Mouse (Mus musculus): Measurements from ENCODE around the gene Manba. TPM values are rescaled to one million over a fixed set of nuclear protein-coding genes. Genes with fewer than 3 reads are reported as not detected.
A peak's percentile ranks its signal among the peaks of the same experiment; 100 is the strongest.
"Not testable (repeated sequence)": the region's sequence is repeated elsewhere in the genome, so short reads cannot be mapped to it uniquely, and the experiment has no call there.

Manba gene
- total and polyA plus RNA-seq, 2 experiments from 2014 or later: 7.0 to 10.7 TPM

GRCm38 (mm10) chr3:135485900-135486241 lies 460 bp downstream of the Manba start:
- Histone ChIP-seq H3K27ac (0 out of 2 replicates have a peak overlapping the region, but pooled peaks have one; percentile 16), H3K9ac (replicated peaks; ENCODE audit: low read length) (peak overlapping the region; percentile 61), H3K4me3 (ENCODE audit: low read length) (peak overlapping the region; percentile 55), H3K4me1 (ENCODE audit: insufficient read depth, low read length) (no peaks in the 10 kb centered on the region), H3K4me2 (ENCODE audit: low read depth, low read length) (peak overlapping the region; percentile 97), H3K27me3 (ENCODE audit: insufficient read depth, low read length) (no peaks in the 10 kb centered on the region), H3K9me3 (ENCODE audit: low read length) (no peaks in the 10 kb centered on the region), H3K36me3 (ENCODE audit: insufficient read depth, low read length) (no peaks in the 10 kb centered on the region)
- no peak for TF ChIP-seq CTCF (IDR thresholded peaks at IDR 0.05; ENCODE audit: low read depth)
- WGBS: 14% methylated on average over 9 of the region's 9 CpGs
- ATAC-seq: no peak
- DNase-seq (ENCODE audit: low spot score): no peak

GRCm38 (mm10) chr3:135486351-135486750 lies 940 bp downstream of the Manba start:
- Histone ChIP-seq H3K4me3 (ENCODE audit: low read length) (peak overlapping the region; percentile 55; the same call in 1 of the 2 replicates), H3K9ac (replicated peaks; ENCODE audit: low read length) (no peak overlapping the region), H3K27ac (no peak overlapping the region), H3K9me3 (ENCODE audit: low read length) (no peaks in the 10 kb centered on the region), H3K27me3 (ENCODE audit: insufficient read depth, low read length) (no peaks in the 10 kb centered on the region), H3K4me2 (ENCODE audit: low read depth, low read length) (peak overlapping the region; percentile 97), H3K4me1 (ENCODE audit: insufficient read depth, low read length) (no peaks in the 10 kb centered on the region), H3K36me3 (ENCODE audit: insufficient read depth, low read length) (no peaks in the 10 kb centered on the region)
- 76% methylated on average over 5 of the region's 5 CpGs for WGBS
- TF ChIP-seq CTCF (IDR thresholded peaks at IDR 0.05; ENCODE audit: low read depth): no peak
- DNase-seq (ENCODE audit: low spot score) (no peak), ATAC-seq (no peak)

DNA sequence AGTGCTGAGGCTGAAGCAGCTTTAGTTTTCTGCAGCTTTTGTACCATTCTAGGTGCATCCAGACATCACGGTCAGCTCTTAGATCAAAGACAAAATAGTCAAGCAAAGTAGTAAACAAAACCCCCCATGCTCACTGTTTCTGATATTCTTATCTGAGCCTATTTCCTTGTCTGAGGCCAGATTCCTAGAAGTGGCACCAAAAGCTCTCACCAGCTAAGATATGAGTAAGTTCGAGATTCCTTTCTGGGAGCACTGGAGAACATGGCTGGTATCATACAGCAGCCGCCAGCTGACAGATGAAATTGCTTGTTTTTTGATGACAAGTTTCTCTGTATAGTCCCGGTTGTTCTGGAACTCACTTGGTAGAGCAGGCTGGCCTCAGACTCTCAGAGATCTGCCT lies 2.4 kb downstream of the Manba start:
- H3K4me3 ChIP-seq (ENCODE audit: low read length): no peak overlapping the region
- H3K4me1 ChIP-seq (ENCODE audit: insufficient read depth, low read length): no peaks in the 10 kb centered on the region
- no peak overlapping the region for H3K27ac ChIP-seq
- H3K36me3 ChIP-seq (ENCODE audit: insufficient read depth, low read length): no peaks in the 10 kb centered on the region
- no peak overlapping the region for H3K9ac ChIP-seq (replicated peaks; ENCODE audit: low read length)
- 97% methylated on average over 4 of the region's 4 CpGs for WGBS
- no peak for DNase-seq (ENCODE audit: low spot score)
- ATAC-seq: no peak
- no peak for TF ChIP-seq CTCF (IDR thresholded peaks at IDR 0.05; ENCODE audit: low read depth)
- H3K9me3 ChIP-seq (ENCODE audit: low read length): no peaks in the 10 kb centered on the region
- no peak overlapping the region for H3K4me2 ChIP-seq (ENCODE audit: low read depth, low read length)
- no peaks in the 10 kb centered on the region for H3K27me3 ChIP-seq (ENCODE audit: insufficient read depth, low read length)

GRCm38 (mm10) chr3:135489865-135490520 lies 4.6 kb downstream of the Manba start:
- DNase-seq (ENCODE audit: low spot score) (no peak), ATAC-seq (no peak)
- Histone ChIP-seq H3K36me3 (ENCODE audit: insufficient read depth, low read length) (no peaks in the 10 kb centered on the region), H3K27ac (no peak overlapping the region), H3K4me2 (ENCODE audit: low read depth, low read length) (no peak overlapping the region), H3K4me1 (ENCODE audit: insufficient read depth, low read length) (no peaks in the 10 kb centered on the region), H3K27me3 (ENCODE audit: insufficient read depth, low read length) (no peaks in the 10 kb centered on the region), H3K4me3 (ENCODE audit: low read length) (no peak overlapping the region), H3K9me3 (ENCODE audit: low read length) (no peaks in the 10 kb centered on the region), H3K9ac (replicated peaks; ENCODE audit: low read length) (no peak overlapping the region)
- TF ChIP-seq CTCF (IDR thresholded peaks at IDR 0.05; ENCODE audit: low read depth): no peak
- 86% methylated on average over 5 of the region's 5 CpGs for WGBS

DNA sequence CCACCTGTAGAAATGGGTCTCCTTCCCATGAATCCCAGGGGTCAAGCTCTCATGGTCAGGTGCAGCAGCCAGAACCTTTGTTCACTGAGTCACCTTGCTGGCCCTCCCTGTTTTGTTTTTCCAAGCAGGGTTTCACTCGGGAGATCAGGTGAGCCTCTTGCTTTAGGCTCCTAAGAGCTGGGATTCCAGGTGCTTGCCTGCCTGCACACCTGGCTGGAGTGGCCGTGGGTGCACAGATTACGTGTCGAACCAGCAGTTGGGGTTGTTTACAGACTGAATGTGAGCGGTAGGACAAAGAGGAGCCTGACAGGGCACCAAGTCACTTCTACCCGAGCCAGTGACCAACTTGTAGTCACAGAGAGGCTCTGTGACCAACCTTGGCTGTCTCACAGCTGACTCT lies 5.7 kb downstream of the Manba start:
- no peak overlapping the region for H3K27ac ChIP-seq
- ATAC-seq (no peak), DNase-seq (ENCODE audit: low spot score) (no peak)
- no peaks in the 10 kb centered on the region for H3K36me3 ChIP-seq (ENCODE audit: insufficient read depth, low read length)
- H3K4me3 ChIP-seq (ENCODE audit: low read length): no peak overlapping the region
- no peaks in the 10 kb centered on the region for H3K4me1 ChIP-seq (ENCODE audit: insufficient read depth, low read length)
- H3K27me3 ChIP-seq (ENCODE audit: insufficient read depth, low read length): no peaks in the 10 kb centered on the region
- no peak overlapping the region for H3K9ac ChIP-seq (replicated peaks; ENCODE audit: low read length)
- 91% methylated on average over 6 of the region's 6 CpGs for WGBS
- no peak for TF ChIP-seq CTCF (IDR thresholded peaks at IDR 0.05; ENCODE audit: low read depth)
- no peak overlapping the region for H3K4me2 ChIP-seq (ENCODE audit: low read depth, low read length)
- H3K9me3 ChIP-seq (ENCODE audit: low read length): no peaks in the 10 kb centered on the region

DNA sequence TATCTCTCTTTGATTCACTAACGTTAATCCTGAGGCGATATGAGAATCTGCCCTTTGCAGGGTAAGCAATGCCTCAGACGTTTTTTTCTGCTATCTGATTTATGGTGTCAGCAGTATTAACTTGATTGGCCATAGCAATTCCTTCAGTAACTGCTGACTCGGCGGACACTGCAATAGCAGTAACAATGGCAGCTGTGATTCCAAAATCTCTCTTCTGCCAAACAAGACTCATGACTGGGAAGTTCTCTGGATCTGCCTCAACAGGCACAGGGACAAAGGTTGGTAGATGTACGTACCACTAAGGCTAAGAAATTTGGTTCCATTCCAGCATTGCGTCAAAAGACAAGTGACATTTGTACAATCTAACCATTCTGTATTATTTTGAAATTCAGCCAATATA lies 7.9 kb downstream of the Manba start:
- DNase-seq (ENCODE audit: low spot score); H3K9me3 ChIP-seq (ENCODE audit: low read length); H3K4me1 ChIP-seq (ENCODE audit: insufficient read depth, low read length); H3K4me2 ChIP-seq (ENCODE audit: low read depth, low read length); H3K27ac ChIP-seq; H3K9ac ChIP-seq (replicated peaks; ENCODE audit: low read length); H3K36me3 ChIP-seq (ENCODE audit: insufficient read depth, low read length); H3K27me3 ChIP-seq (ENCODE audit: insufficient read depth, low read length); ATAC-seq; H3K4me3 ChIP-seq (ENCODE audit: low read length): not testable (repeated sequence)
- WGBS: 85% methylated on average over 7 of the region's 7 CpGs

- WGBS: 89% methylated on average over 4 of the region's 4 CpGs
- ATAC-seq; H3K4me2 ChIP-seq (ENCODE audit: low read depth, low read length): not testable (repeated sequence)
These were observed 12.5 kb downstream of the Manba start for GRCm38 (mm10) chr3:135497956-135498355.

More at GRCm38 (mm10) chr3:135497956-135498355, 12.5 kb downstream of the Manba start:
- H3K36me3 ChIP-seq (ENCODE audit: insufficient read depth, low read length); H3K9ac ChIP-seq (replicated peaks; ENCODE audit: low read length); H3K4me3 ChIP-seq (ENCODE audit: low read length); DNase-seq (ENCODE audit: low spot score); H3K4me1 ChIP-seq (ENCODE audit: insufficient read depth, low read length); H3K9me3 ChIP-seq (ENCODE audit: low read length); H3K27ac ChIP-seq; H3K27me3 ChIP-seq (ENCODE audit: insufficient read depth, low read length): not testable (repeated sequence)
